Mouse (Mus musculus) lung, adult 10 weeks (tissue): ENCODE data around the gene Crygb. TPM values are rescaled to one million over a fixed set of nuclear protein-coding genes. Genes with fewer than 3 reads are reported as not detected.

Source experiments
- polyA plus RNA-seq: library from polyadenylated mRNA; stranded (reverse); fragments of 350-450 nt; fragmentation: Illumina TruSeq; extraction: RNeasy Lipid Tissue Mini Kit (QIAGEN cat#74804); gene quantifications from one replicate; pipeline ENCODE4 v1.2.3, GENCODE M21; 2014; ENCODE audit warnings: low read depth, low replicate concordance; ENCODE audit not compliant: insufficient read depth

The Crygb gene
- not detected for polyA plus RNA-seq

GRCm38 (mm10) chr1:65082188-65082587 lies at the start of gene Crygb:
TSS of gene Crygb (minus strand) at chr1:65082288.

GRCm38 (mm10) chr1:65122574-65123372 lies 40.7 kb upstream of the Crygb start, which contains the start of gene D630023F18Rik:
TSS of gene D630023F18Rik (minus strand) at chr1:65123214.

GRCm38 (mm10) chr1:65119438-65119837 lies 37.4 kb upstream of the Crygb start, which contains the start of gene Gm28845:
TSS of gene Gm28845 (minus strand) at chr1:65119558.

GRCm38 (mm10) chr1:65103273-65103672 lies 21.2 kb upstream of the Crygb start, which contains the start of gene Cryga:
TSS of gene Cryga (minus strand) at chr1:65103373.

GRCm38 (mm10) chr1:65073589-65073988 lies 8.5 kb downstream of the Crygb start, which contains the start of gene Crygc:
TSS of gene Crygc (minus strand) at chr1:65073689.

GRCm38 (mm10) chr1:65063352-65063751 lies 18.7 kb downstream of the Crygb start, which contains the start of gene Crygd:
TSS of gene Crygd (minus strand) at chr1:65063452.

GRCm38 (mm10) chr1:65050952-65051351 lies 31.1 kb downstream of the Crygb start, which contains the start of gene Cryge:
TSS of gene Cryge (minus strand) at chr1:65051149.

GRCm38 (mm10) chr1:65032641-65033040 lies 49.4 kb downstream of the Crygb start, which contains the start of gene Akr1cl:
TSS of gene Akr1cl (minus strand) at chr1:65032759.

Other genes starting within 250 kb of the Crygb start
- 4.0 TPM for gene Plekhm3, start 125.5 kb downstream of the Crygb start, polyA plus RNA-seq
- 0.28 TPM for gene Akr1cl, start 49.5 kb downstream of the Crygb start, polyA plus RNA-seq
- gene Cryge, start 31.1 kb downstream of the Crygb start, polyA plus RNA-seq, result not detected
- not detected for gene Crygd, start 18.8 kb downstream of the Crygb start, polyA plus RNA-seq
- not detected for gene Crygc, start 8.6 kb downstream of the Crygb start, polyA plus RNA-seq
- gene Cryga, start 21.1 kb upstream of the Crygb start, polyA plus RNA-seq, result not detected
- not detected for gene Gm28845, start 37.3 kb upstream of the Crygb start, polyA plus RNA-seq
- gene D630023F18Rik, start 40.9 kb upstream of the Crygb start, polyA plus RNA-seq, result not detected
- 67.8 TPM for gene Idh1, start 104.2 kb upstream of the Crygb start, polyA plus RNA-seq
- 4.4 TPM for gene Pikfyve, start 104.4 kb upstream of the Crygb start, polyA plus RNA-seq
- gene Pth2r, start 199.8 kb upstream of the Crygb start, polyA plus RNA-seq, result not detected